Mouse (Mus musculus) cerebellum, adult 2 months (tissue): ENCODE data around the gene Rybp.

ENCODE experiments used
- CTCF ChIP-seq: fragments of 200-500 bp; IDR thresholded peaks from 2 replicates; pipeline ENCODE4 v1.5.1; 2011; ENCODE audit warnings: low read depth, mild to moderate bottlenecking, control low read depth, low read length, moderate library complexity, borderline replicate concordance; ENCODE audit not compliant: insufficient read depth
- POLR2A ChIP-seq: fragments of 200-500 bp; IDR thresholded peaks from 2 replicates; pipeline ENCODE4 v1.6.1; 2011; ENCODE audit warnings: low read length, control low read depth, borderline replicate concordance; ENCODE audit not compliant: insufficient read depth

- TF ChIP-seq CTCF: no peak
- TF ChIP-seq POLR2A: no peak
Measured at GRCm38 (mm10) chr6:100335506-100336144, 48.3 kb upstream of the Rybp start.
